Mouse (Mus musculus) stomach, postnatal 0 days (tissue): ENCODE results near the gene Pnkp. TPM values are rescaled to one million over a fixed set of nuclear protein-coding genes. Genes with fewer than 3 reads are reported as not detected.

Experiments used
- ATAC-seq: fragments of 200-750 bp; cut with Nextera tagmentation; 2 replicates; pipeline ENCODE4 v1.8.0; 2017; ENCODE audit not compliant: low FRiP score, low TSS enrichment
- DNase-seq: peaks from one replicate; pipeline ENCODE4 v3.0.0-alpha.2; 2016; ENCODE audit warnings: low spot score
- H3K27ac ChIP-seq: fragments of 300-500 bp; sonication (generic); replicated peaks from 2 replicates; pipeline ENCODE4 v1.5.1; 2014; ENCODE audit warnings: mild to moderate bottlenecking, control low read depth
- H3K27me3 ChIP-seq: fragments of 300-500 bp; sonication (generic); 2 replicates; pipeline ENCODE4 v1.6.1; 2014; ENCODE audit warnings: low read length; ENCODE audit not compliant: control insufficient read depth, insufficient read depth
- H3K36me3 ChIP-seq: fragments of 300-500 bp; sonication (generic); 2 replicates; pipeline ENCODE4 v1.6.1; 2014; ENCODE audit warnings: low read length, mixed read lengths; ENCODE audit not compliant: control insufficient read depth, insufficient read depth
- H3K4me1 ChIP-seq: fragments of 300-500 bp; sonication (generic); replicated peaks from 2 replicates; pipeline ENCODE4 v1.6.1; 2014; ENCODE audit warnings: antibody characterized with exemption; ENCODE audit not compliant: control insufficient read depth, insufficient read depth
- H3K4me2 ChIP-seq: fragments of 300-500 bp; sonication (generic); replicated peaks from 2 replicates; pipeline ENCODE4 v1.6.1; 2014; ENCODE audit warnings: low read depth, mild to moderate bottlenecking, control low read depth, moderate library complexity
- H3K4me3 ChIP-seq: fragments of 300-500 bp; sonication (generic); 2 replicates; pipeline ENCODE4 v1.5.1; 2014; ENCODE audit warnings: low read depth, low read length, control low read depth
- H3K9ac ChIP-seq: fragments of 300-500 bp; sonication (generic); 2 replicates; pipeline ENCODE4 v1.6.1; 2014; ENCODE audit warnings: mild to moderate bottlenecking, low read length, control low read depth, mixed read lengths
- H3K9me3 ChIP-seq: fragments of 300-500 bp; sonication (generic); 2 replicates; pipeline ENCODE4 v1.6.1; 2016; ENCODE audit warnings: low read length; ENCODE audit not compliant: control insufficient read depth
- CTCF ChIP-seq: IDR thresholded peaks from 2 replicates; pipeline ENCODE4 v1.5.1; 2016; ENCODE audit warnings: antibody characterized with exemption, low read depth, mild to moderate bottlenecking, moderate library complexity
- EP300 ChIP-seq: optimal IDR thresholded peaks from 2 replicates; pipeline ENCODE3; 2016; ENCODE audit warnings: antibody characterized with exemption
- whole genome bisulfite sequencing: fragments of 180-500 bp; shearing (Covaris S2); extraction: QIAGEN DNeasy Blood & Tissue Kit; methylation state at CpG from one replicate; pipeline ENCODE4 v1.1.7; 2014; 5-methylcytosine and 5-hydroxymethylcytosine counted together
- polyA plus RNA-seq: library from polyadenylated mRNA; unstranded; fragments of >200 nt; fragmentation: Nextera tagmentation; extraction: Ambion mirVana; gene quantifications from 2 replicates; pipeline ENCODE4 v1.2.1, GENCODE M21; 2015

Gene Pnkp
- polyA plus RNA-seq, 1 experiment from 2014 or later: 23.5 TPM

GRCm38 (mm10) chr7:44848561-44849415, 8.2 kb upstream of the Pnkp start, which contains the start of the genes Akt1s1 and Tbc1d17:
Gene Akt1s1 (plus strand): TSS chr7:44848991.
Gene Tbc1d17 (minus strand): TSS chr7:44849079.
- DNase-seq: peak; percentile 98
- Histone ChIP-seq H3K4me3 (peak within 1 kb of the TSS; percentile 81), H3K4me2 (peak within 1 kb of the TSS; percentile 83), H3K36me3 (peaks cover 19% of the 10 kb centered on the region), H3K27me3 (no peaks in the 10 kb centered on the region), H3K9ac (peak within 1 kb of the TSS; percentile 88), H3K9me3 (no peaks in the 10 kb centered on the region), H3K4me1 (peaks cover 12% of the 10 kb centered on the region), H3K27ac (peak within 1 kb of the TSS; percentile 98)
- TF ChIP-seq CTCF: no peak
- peak; percentile 70 for TF ChIP-seq EP300
- ATAC-seq: peak; percentile 90
- WGBS: under 1% methylated on average over 54 of the region's 54 CpGs

GRCm38 (mm10) chr7:44849416-44850111, 7.4 kb upstream of the Pnkp start:
- ATAC-seq: peak; percentile 57
- Histone ChIP-seq H3K4me3 (peak overlapping the region; percentile 81), H3K9me3 (no peaks in the 10 kb centered on the region), H3K27me3 (no peaks in the 10 kb centered on the region), H3K36me3 (peaks cover 15% of the 10 kb centered on the region), H3K27ac (peak overlapping the region; percentile 98), H3K9ac (peak overlapping the region; percentile 88), H3K4me1 (peaks cover 12% of the 10 kb centered on the region), H3K4me2 (peak overlapping the region; percentile 83)
- no peak for TF ChIP-seq CTCF
- no peak for TF ChIP-seq EP300
- peak; percentile 92 for DNase-seq
- WGBS: under 1% methylated on average over 41 of the region's 41 CpGs

- Histone ChIP-seq H3K36me3 (peaks cover 9% of the 10 kb centered on the region), H3K9me3 (no peaks in the 10 kb centered on the region), H3K27ac (peak overlapping the region; percentile 98), H3K27me3 (no peaks in the 10 kb centered on the region), H3K4me3 (peak overlapping the region; percentile 81), H3K4me1 (peaks cover 12% of the 10 kb centered on the region), H3K4me2 (peak overlapping the region; percentile 83), H3K9ac (peak overlapping the region; percentile 88)
- ATAC-seq (peak; percentile 19), DNase-seq (peak; percentile 83)
- TF ChIP-seq EP300 (peak; percentile 40), CTCF (no peak)
- WGBS: under 1% methylated on average over 32 of the region's 33 CpGs
Observed at GRCm38 (mm10) chr7:44850146-44850545, 6.8 kb upstream of the Pnkp start.

GRCm38 (mm10) chr7:44850789-44851624, 5.9 kb upstream of the Pnkp start:
- no peaks in the 10 kb centered on the region for H3K9me3 ChIP-seq
- H3K27ac ChIP-seq: peak overlapping the region; percentile 98
- H3K4me2 ChIP-seq: peak overlapping the region; percentile 83
- peaks cover 12% of the 10 kb centered on the region for H3K4me1 ChIP-seq
- no peak for TF ChIP-seq CTCF
- no peak for TF ChIP-seq EP300
- peak overlapping the region; percentile 88 for H3K9ac ChIP-seq
- H3K27me3 ChIP-seq: no peaks in the 10 kb centered on the region
- WGBS: 70% methylated on average over 8 of the region's 8 CpGs
- ATAC-seq: no peak
- peaks cover under 1% of the 10 kb centered on the region; the same call in 1 of the 2 replicates for H3K36me3 ChIP-seq
- H3K4me3 ChIP-seq: peak overlapping the region; percentile 81
- DNase-seq: no peak

GRCm38 (mm10) chr7:44851625-44852234, 5.2 kb upstream of the Pnkp start:
- Histone ChIP-seq H3K27me3 (no peaks in the 10 kb centered on the region), H3K4me3 (no peak overlapping the region), H3K4me2 (no peak overlapping the region), H3K27ac (no peak overlapping the region), H3K9ac (no peak overlapping the region), H3K36me3 (no peaks in the 10 kb centered on the region; the same call in 1 of the 2 replicates), H3K4me1 (peaks cover 12% of the 10 kb centered on the region), H3K9me3 (no peaks in the 10 kb centered on the region)
- 87% methylated on average over 12 of the region's 12 CpGs for WGBS
- ATAC-seq: no peak
- TF ChIP-seq EP300 (no peak), CTCF (no peak)
- DNase-seq: no peak
